Mouse (Mus musculus): ENCODE measurements around the gene Khk. TPM values are rescaled to one million over a fixed set of nuclear protein-coding genes. Genes with fewer than 3 reads are reported as not detected.

Khk gene
- polyA plus RNA-seq, 1 experiment from 2014 or later = 32.5 TPM

- DNase-seq (ENCODE audit: low spot score) = no peak
Measured at GRCm38 (mm10) chr5:30968416-30968815, 47.2 kb downstream of the Khk start, which contains the start of gene Tcf23. TSS of gene Tcf23 (plus strand) at chr5:30968662.

GRCm38 (mm10) chr5:30969440-30969839, 48.2 kb downstream of the Khk start:
- DNase-seq (ENCODE audit: low spot score) = no peak

GRCm38 (mm10) chr5:30974870-30975656, 53.8 kb downstream of the Khk start:
- DNase-seq (ENCODE audit: low spot score) = no peak

Other genes starting within 250 kb of the Khk start
- gene Dpysl5, start 209.9 kb upstream of the Khk start, polyA plus RNA-seq (2015; fragmentation: Nextera tagmentation; extraction: Ambion mirVana) = 0.13 and 0.23 TPM in 2 replicates
- 3.4 and 3.8 TPM in 2 replicates for gene Mapre3, start 106.8 kb upstream of the Khk start, polyA plus RNA-seq (2015; fragmentation: Nextera tagmentation; extraction: Ambion mirVana)
- 41.7 TPM in 2 replicates for gene Tmem214, start 53.4 kb upstream of the Khk start, polyA plus RNA-seq (2015; fragmentation: Nextera tagmentation; extraction: Ambion mirVana)
- 13.3 and 15.9 TPM in 2 replicates for gene Agbl5, start 32.7 kb upstream of the Khk start, polyA plus RNA-seq (2015; fragmentation: Nextera tagmentation; extraction: Ambion mirVana)
- 396 and 461 TPM in 2 replicates for gene Ost4, start 13.6 kb upstream of the Khk start, polyA plus RNA-seq (2015; fragmentation: Nextera tagmentation; extraction: Ambion mirVana)
- 47.0 and 47.5 TPM in 2 replicates for gene Emilin1, start 8.0 kb upstream of the Khk start, polyA plus RNA-seq (2015; fragmentation: Nextera tagmentation; extraction: Ambion mirVana)
- gene Cgref1, start 24.2 kb downstream of the Khk start, polyA plus RNA-seq (2015; fragmentation: Nextera tagmentation; extraction: Ambion mirVana) = 0.70 and 0.71 TPM in 2 replicates
- 141 and 156 TPM in 2 replicates for gene Preb, start 38.9 kb downstream of the Khk start, polyA plus RNA-seq (2015; fragmentation: Nextera tagmentation; extraction: Ambion mirVana)
- 0.03 and 0.04 TPM in 2 replicates for gene Tcf23, start 47.2 kb downstream of the Khk start, polyA plus RNA-seq (2015; fragmentation: Nextera tagmentation; extraction: Ambion mirVana)
- 123 and 132 TPM in 2 replicates for gene Atraid, start 126.9 kb downstream of the Khk start, polyA plus RNA-seq (2015; fragmentation: Nextera tagmentation; extraction: Ambion mirVana)
- 7.0 and 8.7 TPM in 2 replicates for gene Slc5a6, start 127.5 kb downstream of the Khk start, polyA plus RNA-seq (2015; fragmentation: Nextera tagmentation; extraction: Ambion mirVana)
- 15.3 and 16.8 TPM in 2 replicates for gene Cad, start 133.3 kb downstream of the Khk start, polyA plus RNA-seq (2015; fragmentation: Nextera tagmentation; extraction: Ambion mirVana)
- not detected in 2 replicates for gene Dnajc5g, start 184.9 kb downstream of the Khk start, polyA plus RNA-seq (2015; fragmentation: Nextera tagmentation; extraction: Ambion mirVana)
- 0.07 and 0.30 TPM in 2 replicates for gene Slc30a3, start 186.8 kb downstream of the Khk start, polyA plus RNA-seq (2015; fragmentation: Nextera tagmentation; extraction: Ambion mirVana)
- gene Trim54, start 195.3 kb downstream of the Khk start, polyA plus RNA-seq (2015; fragmentation: Nextera tagmentation; extraction: Ambion mirVana) = 0.14 and 0.16 TPM in 2 replicates
- not detected in 2 replicates for gene Ucn, start 217.4 kb downstream of the Khk start, polyA plus RNA-seq (2015; fragmentation: Nextera tagmentation; extraction: Ambion mirVana)
- 17.1 and 21.9 TPM in 2 replicates for gene Mpv17, start 232.8 kb downstream of the Khk start, polyA plus RNA-seq (2015; fragmentation: Nextera tagmentation; extraction: Ambion mirVana)